Mouse (Mus musculus) heart, adult 11 months (tissue): ENCODE results near the gene Col7a1.

ENCODE experiments used
- DNase-seq: peaks from one replicate; pipeline ENCODE4 v3.0.0; 2022

Gene Col7a1

DNA sequence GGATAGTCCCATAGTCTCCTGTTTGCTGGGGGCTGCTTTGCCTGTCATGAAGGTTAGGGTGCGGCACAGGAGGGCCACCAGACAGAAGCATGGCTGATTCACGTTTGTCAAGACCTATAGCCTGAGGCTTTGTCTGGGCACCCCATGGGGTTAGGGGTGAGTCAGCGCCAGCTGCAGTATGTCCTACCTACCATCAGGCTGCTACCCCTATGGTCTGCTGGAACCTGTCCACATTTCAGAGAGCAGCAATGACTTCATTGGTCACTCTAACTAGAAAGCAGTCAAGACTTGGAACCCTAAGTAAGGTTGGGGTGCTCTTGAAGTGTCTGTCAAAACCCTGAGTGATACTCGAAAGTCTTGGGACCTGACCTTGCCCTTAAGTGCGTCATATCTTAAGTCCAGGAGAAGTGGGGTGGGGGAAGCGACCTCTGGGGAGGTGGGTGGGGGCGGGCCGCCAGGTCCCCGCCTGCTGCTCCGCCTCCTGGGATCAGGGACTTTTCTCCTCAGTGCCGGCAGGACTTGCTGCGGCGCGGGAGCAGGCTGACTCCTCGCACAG lies at the start of gene Col7a1:
Gene Col7a1 (plus strand): TSS at position 506 of the 556 bp plus-strand sequence.
- DNase-seq, result no peak

DNA sequence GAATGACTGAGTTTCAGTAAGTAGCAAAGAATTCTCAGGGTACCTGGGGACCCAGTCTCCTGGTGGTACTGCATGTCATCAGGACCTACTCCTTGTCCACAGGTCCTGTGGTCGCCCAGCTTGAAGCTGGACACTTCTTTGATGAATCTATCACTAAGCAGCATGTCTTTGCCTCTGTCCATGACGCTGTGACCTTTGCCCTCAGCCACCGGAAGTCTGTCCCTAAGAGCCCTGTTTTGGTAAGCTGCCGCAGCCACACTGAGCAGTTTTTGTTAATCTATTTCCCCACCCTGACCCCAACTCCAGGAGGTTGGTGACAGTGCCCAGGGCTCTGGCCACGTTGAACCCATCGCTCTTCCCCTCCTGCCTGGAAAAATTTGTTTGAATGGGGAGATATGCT lies 41.1 kb upstream of the Col7a1 start:
- no peak for DNase-seq

DNA sequence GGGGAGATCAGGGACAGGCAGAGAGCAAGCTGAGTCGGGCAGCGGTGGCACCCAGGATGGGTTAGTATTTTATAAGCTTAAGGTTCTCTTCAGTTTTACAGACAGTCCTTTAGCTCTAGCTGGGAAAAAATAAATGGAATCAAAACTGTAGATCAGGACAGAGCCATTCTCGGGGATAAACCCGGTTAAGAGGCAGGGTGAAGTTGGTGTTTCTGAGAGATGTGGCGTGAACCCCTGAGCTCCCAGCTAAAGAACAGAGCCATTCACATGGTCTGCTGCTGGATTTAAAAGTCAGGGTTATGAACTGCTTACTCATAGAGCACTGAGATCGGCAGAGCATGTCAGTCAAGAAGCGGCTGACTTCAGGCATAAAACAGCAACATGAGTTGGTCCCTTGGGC lies 40.2 kb upstream of the Col7a1 start:
- no peak for DNase-seq

DNA sequence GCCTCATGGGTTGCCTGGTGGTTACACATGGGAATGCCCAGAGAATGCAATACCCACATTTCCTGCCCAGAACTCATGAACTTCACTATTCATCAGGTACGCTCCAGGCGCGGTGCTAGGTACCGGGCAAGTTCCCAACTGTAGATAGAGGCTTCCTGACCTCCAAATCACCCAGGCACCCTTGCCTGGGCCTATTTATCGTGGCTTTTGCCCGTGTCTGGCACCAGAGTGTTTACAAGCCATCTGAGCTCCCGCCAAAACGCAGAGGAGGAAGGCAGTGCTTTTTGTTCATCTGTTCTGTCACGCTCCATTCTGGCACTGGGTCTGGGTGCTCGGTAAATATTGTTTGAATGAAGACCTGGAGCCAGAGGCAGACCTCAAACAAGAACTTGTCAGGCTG lies 39.8 kb upstream of the Col7a1 start:
- DNase-seq, result peak; percentile 95

DNA sequence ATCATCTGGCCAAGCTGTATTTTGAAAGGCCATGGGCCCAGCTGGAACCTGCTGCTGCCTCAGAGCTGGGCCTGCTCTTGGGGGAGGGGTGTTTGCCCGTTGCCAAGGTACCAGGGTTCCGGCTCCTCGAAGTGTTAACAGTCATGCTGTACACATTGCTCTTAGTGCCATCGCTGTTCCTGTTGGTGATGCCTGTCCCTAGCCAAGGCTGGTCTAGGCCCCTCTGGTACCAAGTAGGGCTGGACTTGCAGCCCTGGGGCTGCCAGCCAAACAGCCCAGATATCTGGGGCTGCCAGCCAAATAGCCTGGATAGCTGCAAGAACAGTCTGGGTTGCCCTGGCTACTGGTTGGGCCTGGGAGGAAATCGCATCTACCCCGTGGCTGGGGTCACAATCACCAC lies 38.9 kb upstream of the Col7a1 start, which contains the start of gene Tmem89:
Gene Tmem89 (plus strand): TSS at position 129 of the 400 bp plus-strand sequence.
- DNase-seq, result peak; percentile 98

DNA sequence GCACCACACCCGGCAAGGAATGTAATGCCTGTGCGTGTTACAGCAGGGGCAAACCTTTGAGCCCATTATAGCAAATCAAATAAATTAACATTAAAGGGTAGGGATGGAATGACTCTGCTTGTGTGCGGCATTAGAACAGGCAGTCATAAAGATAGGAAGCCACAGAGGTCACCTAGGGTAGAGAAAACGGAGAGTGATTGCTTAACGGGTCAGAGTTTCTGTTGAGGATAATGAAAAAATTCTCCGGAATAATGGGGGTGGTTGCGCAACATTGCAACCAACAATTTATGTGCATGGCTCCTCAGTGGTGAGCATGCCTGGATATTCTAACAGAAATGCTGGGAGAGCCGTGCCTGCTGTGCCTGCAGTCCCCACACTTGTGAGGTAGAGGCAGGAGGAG lies 27.5 kb upstream of the Col7a1 start:
- DNase-seq, result no peak

DNA sequence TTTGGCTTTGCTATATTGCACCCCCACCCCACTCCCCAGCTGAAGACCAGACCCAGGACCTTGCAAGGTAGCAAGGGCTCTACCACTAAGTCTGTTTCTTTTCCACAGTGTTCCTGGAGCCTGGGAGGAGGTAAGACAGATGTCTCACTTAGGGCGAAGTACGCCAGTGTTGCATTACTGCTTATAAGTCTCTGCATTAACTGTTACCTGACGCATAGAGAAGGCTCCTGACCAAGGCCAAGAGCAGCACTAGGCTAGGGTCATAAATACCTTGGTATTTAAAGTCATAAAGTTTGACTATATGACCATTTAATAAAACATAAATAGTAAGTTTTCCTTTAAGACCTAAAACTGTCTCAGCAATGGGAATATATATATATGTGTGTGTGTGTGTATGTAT lies 25.0 kb upstream of the Col7a1 start:
- DNase-seq, result no peak

DNA sequence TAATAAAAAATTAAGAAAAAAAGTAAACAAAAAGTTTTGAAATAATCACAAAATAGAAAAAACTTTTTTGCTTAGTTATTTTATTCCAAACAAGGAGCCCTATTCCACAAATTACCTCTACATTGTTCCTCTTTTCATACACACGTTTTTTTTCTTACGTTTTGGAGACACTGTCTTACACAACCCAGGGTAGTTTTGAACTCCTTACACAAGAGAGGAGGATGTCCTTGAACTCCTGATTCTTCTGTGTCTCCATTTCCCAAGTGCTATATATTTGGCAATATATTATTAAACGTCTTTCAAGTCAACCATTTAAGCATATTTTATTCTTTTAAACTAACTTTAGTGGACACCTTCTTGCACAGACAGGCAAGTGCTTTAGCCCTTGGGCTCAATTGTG lies 17.4 kb upstream of the Col7a1 start:
- no peak for DNase-seq

DNA sequence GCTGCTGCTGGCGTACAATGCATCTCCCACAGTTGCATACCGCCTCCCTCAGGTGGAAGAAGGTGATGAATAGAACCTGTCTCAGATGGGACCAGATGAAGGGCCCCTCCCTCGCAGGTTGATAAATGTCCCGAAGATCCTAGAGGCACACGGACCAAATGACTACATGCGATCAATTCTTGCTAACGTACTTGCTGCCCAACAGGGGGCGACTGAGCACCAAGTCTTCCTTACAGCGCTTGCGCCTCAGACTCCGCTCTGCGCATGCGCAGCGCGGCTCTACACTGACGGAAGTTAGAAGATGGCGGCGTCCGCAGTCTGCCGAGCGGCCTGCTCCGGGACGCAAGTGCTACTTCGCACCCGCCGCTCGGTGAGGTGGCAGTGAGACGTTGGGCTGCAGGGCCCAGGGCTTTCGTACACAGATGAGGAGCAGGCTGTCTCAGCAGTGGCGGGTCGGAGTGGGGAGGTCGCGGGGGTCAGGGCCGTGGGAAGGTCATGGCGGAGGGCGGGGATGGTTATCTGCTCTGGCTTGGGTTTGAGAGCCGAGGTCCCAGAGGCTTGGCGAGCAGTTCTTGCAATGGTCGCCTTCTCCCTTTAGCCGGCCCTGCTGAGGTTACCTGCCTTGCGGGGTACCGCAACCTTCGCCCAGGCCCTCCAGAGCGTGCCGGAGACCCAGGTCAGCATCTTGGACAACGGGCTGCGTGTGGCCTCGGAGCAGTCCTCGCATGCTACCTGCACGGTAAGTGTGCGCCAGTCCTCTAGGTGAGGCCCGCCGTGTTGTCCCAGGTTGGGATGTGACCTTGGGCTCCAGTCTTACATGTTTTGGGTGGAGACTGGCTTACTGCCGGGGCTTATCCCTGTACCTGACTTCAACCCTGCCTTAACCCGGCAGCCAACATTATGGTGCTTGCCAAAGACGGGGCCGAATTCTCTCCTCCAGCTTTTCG lies 16.7 kb upstream of the Col7a1 start, which contains the start of gene Uqcrc1:
Gene Uqcrc1 (plus strand): TSS at position 216 of the 947 bp plus-strand sequence.
- DNase-seq, result peak; percentile 99

DNA sequence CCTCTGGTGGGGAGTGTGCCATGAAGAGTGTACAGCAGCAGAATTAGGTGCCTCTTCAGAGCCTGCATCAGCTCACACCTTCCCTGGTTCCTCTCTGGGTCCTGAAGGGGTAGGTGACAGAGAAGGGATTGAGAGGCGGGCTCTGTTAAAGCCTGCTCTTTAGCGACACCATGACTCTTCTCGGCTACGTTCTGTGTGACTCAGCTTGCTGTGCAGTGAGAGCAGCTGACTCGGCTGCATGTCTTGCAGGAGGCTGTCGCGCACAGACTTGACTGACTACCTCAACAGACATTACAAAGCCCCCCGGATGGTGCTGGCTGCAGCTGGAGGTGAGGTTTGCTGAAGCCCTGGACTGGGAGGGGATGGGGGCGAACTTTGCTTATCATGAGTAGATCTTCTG lies 8.3 kb upstream of the Col7a1 start:
- DNase-seq, result no peak

DNA sequence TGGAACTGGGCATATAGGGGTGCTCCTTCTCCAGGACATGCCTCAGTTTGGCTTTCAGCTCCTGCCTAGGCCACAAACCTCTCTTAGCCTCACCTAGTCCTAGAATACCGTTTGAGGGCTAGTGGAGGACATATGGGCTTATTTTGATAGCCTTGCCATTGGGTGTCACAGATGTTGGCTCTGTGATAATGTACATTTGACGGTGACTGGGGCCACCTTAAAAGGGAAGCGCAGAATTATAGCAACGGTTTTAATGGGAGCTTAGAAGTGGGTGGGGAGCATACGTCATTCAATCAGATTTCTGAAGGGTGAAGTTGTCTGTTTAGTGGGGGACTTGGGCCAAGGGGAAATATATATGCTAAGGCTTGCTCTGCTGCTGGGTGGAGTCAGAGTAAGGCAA lies 7.8 kb upstream of the Col7a1 start:
- DNase-seq, result no peak

DNA sequence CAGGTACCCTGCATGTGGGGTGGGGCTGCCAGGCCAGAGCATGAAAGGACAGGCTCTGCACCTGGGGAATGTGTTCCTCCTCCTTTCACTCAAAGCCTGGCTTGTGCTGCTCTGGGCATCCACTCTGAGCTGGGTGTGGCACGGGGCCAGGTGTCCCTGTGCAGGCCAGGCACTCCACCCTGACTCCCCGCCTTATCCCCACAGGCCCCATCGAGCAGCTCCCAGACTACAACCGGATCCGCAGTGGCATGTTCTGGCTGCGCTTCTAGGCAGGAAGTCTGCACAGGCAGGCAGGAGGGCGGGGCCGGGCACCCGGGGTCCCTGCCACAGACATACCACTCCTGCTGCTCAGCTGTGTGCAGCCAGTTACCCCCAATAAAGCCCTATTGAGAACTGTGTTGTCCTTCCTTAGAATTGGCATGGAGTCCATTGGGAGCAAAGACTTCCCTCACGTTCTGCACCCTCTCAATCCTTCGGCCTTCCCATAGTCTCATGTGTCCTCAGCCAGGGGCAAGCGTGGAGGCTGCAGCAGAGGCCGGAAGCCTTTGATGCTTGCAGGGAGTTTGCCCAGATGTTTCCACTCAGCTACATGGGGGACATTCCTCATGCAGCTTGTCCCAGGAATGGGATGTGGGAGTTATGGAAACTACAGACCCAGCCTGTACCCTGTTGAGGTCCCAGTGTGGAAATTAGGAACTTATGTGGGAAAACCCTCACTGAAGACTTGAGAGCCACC lies 4.0 kb upstream of the Col7a1 start:
- DNase-seq, result peak; percentile 95

DNA sequence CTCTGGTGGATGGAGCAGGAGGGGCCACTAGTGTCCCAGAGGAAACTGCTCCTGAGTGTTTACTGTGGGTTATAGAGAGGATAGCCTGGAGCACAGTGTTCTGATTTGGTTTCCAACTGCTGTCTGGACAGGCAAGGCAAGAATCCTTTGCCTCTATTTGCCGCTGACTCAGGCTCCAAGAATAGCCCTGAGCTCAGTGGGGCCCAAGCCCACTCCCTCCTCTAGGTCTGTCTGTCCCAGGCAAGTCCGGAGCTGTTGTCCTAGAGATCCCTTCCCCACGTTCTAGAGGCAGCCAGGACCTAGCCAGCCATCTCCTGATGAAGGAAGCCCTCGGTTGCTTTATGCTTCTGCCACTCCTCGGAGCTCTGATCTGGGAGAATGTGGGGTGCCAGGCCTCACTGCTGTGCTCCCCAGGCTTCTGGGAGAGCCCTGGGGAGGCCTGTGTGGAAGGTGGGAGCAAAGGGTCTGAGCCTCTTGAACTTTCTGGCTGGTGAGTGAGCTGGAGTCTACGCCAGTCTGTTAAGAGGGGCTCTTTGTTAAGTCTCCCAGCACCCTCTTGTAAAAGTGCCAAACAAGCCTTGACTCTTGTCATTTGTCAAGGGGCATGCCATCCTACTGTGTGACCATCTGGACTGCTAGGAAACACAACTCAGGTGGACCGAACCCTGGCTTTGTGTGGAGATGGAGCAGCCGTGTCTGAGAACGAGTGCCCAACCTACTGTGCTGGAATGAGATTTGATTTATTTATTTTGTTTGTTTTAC lies 3.2 kb upstream of the Col7a1 start:
- DNase-seq, result no peak

DNA sequence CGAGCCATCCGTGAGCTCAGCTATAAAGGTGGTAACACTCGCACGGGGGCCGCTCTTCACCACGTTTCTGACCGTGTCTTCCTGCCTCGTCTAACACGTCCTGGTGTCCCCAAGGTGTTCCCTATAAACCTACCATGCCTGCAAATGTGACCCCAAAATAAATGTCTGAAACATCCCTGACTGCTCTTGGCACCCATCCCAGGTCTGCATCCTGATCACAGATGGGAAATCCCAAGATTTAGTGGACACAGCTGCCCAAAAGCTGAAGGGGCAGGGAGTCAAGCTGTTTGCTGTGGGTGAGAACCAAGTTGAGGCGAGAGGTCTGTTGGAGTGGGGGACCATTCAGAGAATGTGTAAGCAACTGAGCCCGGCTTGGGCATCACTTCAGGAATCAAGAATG lies 1.9 kb downstream of the Col7a1 start:
- no peak for DNase-seq

DNA sequence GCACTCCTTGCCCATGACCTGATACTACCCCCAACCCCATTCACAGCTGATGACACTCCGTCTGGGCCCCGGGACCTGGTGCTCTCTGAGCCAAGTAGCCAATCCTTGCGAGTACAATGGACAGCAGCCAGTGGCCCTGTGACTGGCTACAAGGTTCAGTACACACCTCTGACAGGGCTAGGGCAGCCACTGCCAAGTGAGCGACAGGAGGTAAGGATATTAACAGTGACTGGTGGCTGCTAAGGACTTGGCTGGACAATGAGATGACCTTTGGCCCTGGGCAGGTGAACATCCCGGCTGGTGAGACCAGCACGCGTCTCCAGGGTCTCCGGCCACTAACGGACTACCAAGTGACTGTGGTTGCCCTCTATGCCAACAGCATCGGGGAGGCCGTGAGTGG lies 2.5 kb downstream of the Col7a1 start:
- no peak for DNase-seq

DNA sequence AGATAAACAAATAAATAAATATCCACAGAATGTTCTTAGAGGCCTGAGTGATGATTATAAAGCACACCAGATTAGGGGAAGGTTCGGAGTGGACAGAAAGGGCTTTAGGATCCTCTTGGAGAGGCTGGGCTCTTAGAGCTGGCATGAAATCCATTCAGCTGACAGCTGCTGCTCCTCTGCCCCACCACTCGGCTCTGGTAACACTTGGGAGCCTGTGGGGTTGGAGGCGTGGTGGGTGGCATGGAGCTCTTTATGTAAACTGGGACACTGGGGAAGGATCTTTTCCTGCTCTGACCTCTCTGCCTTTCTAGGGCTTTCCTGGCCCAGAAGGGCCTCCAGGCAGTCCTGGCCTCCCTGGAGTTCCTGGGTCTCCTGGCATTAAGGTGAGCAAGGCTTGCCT lies 10.2 kb downstream of the Col7a1 start:
- DNase-seq, result no peak

DNA sequence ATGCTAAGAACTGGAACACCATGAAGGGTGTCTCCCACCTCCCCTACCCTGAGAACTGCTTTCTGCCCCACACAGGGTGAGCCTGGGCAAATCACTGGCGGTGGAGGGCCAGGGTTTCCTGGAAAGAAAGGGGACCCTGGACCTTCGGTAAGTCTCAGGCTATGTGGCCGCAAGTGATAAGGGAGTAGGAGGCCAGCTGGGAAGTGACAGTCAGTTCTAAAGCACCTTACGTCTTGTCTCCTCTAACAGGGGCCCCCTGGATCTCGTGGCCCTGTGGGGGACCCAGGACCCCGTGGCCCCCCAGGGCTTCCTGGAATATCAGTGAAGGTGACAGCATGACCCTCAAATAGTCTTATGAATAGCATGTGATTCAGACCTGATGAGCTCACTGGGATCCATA lies 11.0 kb downstream of the Col7a1 start:
- DNase-seq, result no peak

DNA sequence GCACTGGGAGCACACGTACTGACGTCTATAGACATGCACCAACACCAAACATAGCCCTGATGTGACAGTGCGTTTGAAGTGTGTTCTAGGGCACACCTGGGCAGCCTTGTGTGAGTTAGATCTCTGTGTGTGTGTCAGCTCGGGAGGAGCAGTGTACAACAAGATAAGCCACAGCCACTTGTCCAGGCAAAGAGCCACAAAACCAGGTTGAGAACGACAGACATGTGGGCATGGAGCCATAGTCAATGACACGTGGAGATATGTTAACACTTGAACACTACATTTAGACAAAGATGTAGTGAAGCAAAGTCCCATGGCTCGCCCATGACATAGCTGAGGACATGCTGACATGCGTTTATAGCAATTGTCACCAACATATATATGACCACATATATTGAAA lies 17.2 kb downstream of the Col7a1 start:
- DNase-seq, result no peak

DNA sequence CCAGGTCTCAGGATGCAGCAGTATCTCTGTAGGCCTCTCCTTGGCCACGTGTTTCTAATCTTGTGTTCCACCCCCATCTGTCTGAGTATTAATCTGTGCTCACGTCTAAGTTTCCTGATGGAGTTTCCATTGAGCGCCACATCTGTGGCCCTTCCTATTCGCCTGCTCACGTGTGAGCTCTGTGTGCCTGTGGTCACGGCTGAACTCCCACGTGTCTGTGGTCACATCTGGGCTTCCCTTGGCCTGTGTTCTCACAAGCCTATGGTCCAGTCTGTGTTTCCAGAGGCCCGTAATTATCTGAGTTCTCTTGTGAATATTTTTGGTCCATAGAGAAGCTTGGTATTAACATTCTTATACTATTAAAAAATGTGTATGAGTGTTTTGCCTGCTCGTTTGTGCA lies 23.1 kb downstream of the Col7a1 start:
- DNase-seq, result no peak

DNA sequence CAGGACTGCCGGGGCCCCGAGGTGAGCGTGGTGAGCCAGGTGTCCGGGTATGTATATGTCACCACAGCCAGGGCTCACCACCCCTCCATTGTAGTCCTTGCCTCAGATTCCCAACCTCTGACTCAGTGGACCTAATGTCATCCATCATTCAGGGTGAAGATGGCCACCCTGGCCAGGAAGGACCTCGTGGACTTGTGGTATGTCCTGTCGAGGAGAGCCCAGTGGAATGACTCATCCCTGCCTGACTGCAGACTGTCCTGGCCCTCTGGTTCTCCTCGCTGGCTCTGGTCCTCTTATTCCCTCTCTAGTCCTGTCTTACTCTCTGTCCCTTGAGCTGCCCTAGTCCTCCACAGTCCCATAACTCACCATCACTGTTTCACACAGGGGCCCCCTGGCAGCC lies 24.6 kb downstream of the Col7a1 start:
- no peak for DNase-seq

DNA sequence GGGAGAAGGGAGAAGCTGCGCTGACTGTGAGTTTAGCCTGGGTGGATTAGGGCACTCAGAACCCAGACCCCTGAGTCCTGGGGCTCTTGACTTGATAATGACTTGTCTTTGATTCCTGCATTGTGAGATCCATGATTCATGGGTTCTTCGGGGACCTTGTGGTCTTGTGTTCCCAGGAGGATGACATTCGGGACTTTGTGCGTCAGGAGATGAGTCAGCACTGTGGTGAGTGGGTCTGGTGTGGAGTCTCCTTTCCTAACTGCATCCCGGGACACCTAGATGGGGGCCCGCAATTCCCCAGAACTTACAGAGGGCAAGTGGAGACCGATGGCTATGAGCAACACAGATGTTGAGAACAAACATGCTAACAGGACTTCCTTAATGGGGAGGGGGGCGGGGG lies 29.1 kb downstream of the Col7a1 start:
- DNase-seq, result no peak

DNA sequence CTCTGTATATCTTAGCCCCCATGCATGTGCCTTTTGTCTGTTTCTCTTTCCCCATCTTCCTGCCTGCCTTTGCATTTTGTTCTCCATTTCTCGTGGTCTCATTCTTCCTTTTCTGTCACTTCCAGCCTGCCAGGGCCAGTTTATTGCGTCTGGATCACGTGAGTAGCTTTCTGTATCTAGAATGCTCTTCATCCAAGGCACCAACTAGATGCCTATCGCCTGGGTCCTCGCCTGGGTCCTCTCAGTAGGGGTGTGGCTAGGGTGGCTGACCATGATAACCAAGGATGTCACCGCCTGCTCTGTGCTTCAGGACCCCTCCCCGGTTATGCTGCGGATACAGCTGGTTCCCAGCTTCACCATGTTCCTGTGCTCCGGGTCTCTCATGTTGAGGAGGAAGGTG lies 29.8 kb downstream of the Col7a1 start:
- DNase-seq, result no peak

DNA sequence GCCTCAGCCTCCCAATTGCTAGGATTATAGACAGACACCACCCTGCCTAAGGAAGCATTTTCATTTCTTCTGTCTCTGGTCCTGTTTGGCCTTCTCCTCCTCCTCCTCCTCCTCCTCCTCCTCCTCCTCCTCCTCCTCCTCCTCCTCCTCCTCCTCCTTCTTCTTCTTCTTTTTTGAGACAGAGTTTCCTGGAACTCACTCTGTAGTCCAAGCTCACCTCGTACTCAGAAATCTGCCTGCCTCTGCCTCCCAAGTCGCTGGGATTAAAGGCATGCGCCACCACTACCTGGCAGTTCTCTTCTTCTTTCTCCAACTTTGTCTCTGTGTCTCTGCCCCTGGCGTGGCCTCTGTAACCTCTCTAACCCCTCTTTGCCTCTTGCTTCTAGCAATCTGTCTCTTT lies 32.3 kb downstream of the Col7a1 start, which contains the start of gene Ucn2:
Gene Ucn2 (plus strand): TSS at position 301 of the 400 bp plus-strand sequence.
- DNase-seq, result no peak
